Mouse (Mus musculus): ENCODE data around the gene Fabp2. TPM values are rescaled to one million over a fixed set of nuclear protein-coding genes. Genes with fewer than 3 reads are reported as not detected.

The Fabp2 gene
- polyA plus RNA-seq, 1 experiment = not detected

DNA sequence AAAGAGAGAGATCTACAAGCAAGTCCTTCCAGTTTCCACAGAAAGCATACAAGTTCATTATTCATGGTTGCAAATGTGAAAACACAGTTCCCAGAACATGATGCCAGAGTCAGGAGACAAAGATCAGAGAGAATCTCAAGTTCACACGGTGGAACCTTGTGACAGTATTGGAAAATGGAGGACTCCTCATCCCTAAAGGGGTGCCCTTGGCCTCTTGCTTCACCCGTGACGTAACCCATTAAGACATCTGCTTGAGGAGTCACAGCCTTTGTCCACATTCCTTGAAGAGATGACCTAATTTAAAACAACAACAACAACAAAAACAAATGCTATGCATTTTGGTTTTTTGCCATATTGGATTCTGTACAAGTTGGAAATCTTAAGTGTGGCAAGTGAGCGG is 29.8 kb upstream of the Fabp2 start:
- no peak for TF ChIP-seq CTCF (IDR thresholded peaks at IDR 0.05; ENCODE audit: low read depth, low read length)
- no peak for TF ChIP-seq POLR2A (IDR thresholded peaks at IDR 0.05; ENCODE audit: insufficient read depth, low read length)
- TF ChIP-seq EP300 (IDR thresholded peaks at IDR 0.05; ENCODE audit: insufficient read depth, low read depth, low read length) = no peak
- H3K9ac ChIP-seq (ENCODE audit: low read depth, poor library complexity, severe bottlenecking) = no peak overlapping the region
- H3K36me3 ChIP-seq (ENCODE audit: control insufficient read depth, insufficient read depth, low read length, poor library complexity, severe bottlenecking) = no peaks in the 10 kb centered on the region
- no peak overlapping the region for H3K27ac ChIP-seq (ENCODE audit: insufficient read depth, low read length)
- H3K4me1 ChIP-seq (ENCODE audit: control insufficient read depth, insufficient read depth, low read length) = no peaks in the 10 kb centered on the region
- no peak overlapping the region for H3K4me3 ChIP-seq (ENCODE audit: low read depth, low read length)
- no peaks in the 10 kb centered on the region for H3K9me3 ChIP-seq (replicated peaks; ENCODE audit: control insufficient read depth, insufficient read depth, low read length, poor library complexity, severe bottlenecking)
- H3K27me3 ChIP-seq (ENCODE audit: control insufficient read depth, insufficient read depth, low read length, poor library complexity, severe bottlenecking) = no peaks in the 10 kb centered on the region; the same call in 1 of the 2 replicates

DNA sequence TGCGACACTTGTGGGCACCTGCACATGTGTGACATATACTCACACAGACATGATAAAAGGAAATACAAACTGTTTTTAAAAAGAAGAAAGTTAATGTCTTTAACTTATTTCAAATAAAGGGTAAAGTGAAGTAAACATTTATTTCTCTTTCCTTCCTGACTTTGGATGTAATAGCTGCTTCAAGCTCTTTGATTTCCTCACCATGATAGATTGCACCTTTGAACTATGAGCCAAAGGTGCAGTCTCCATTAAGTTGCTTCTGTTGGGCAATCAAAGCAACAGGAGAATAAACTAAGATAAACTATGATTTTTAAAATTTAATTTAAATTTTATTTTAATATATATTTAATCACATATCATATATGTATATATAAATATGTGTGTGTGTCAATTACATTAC is 26.6 kb upstream of the Fabp2 start:
- no peaks in the 10 kb centered on the region for H3K4me1 ChIP-seq (ENCODE audit: control insufficient read depth, insufficient read depth, low read length)
- TF ChIP-seq CTCF (IDR thresholded peaks at IDR 0.05; ENCODE audit: low read depth, low read length) (no peak), EP300 (IDR thresholded peaks at IDR 0.05; ENCODE audit: insufficient read depth, low read depth, low read length) (no peak), POLR2A (IDR thresholded peaks at IDR 0.05; ENCODE audit: insufficient read depth, low read length) (no peak)
- no peaks in the 10 kb centered on the region for H3K36me3 ChIP-seq (ENCODE audit: control insufficient read depth, insufficient read depth, low read length, poor library complexity, severe bottlenecking)
- H3K27ac ChIP-seq (ENCODE audit: insufficient read depth, low read length) = no peak overlapping the region
- H3K9ac ChIP-seq (ENCODE audit: low read depth, poor library complexity, severe bottlenecking) = no peak overlapping the region
- no peaks in the 10 kb centered on the region for H3K9me3 ChIP-seq (replicated peaks; ENCODE audit: control insufficient read depth, insufficient read depth, low read length, poor library complexity, severe bottlenecking)
- no peak overlapping the region for H3K4me3 ChIP-seq (ENCODE audit: low read depth, low read length)
- no peaks in the 10 kb centered on the region for H3K27me3 ChIP-seq (ENCODE audit: control insufficient read depth, insufficient read depth, low read length, poor library complexity, severe bottlenecking)

DNA sequence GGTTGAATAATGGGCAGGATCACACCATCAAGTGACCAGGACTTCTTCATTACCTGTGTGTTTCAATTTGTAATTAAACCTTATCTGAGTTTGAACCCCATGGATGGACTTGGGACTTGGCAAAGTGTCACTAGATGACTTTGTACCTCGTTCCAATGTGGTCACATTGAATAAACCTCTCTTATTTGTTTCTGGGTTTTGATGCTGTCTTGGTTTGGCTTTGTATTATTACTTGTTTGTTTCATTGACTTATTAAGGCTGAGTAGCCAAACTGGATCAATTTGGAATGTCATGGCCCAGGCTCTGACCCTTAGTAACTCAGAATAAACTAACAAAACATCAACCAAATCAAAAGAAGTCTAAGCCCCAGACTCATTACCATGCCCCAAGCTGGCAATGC is 23.3 kb upstream of the Fabp2 start:
- H3K27ac ChIP-seq (ENCODE audit: insufficient read depth, low read length) = no peak overlapping the region
- TF ChIP-seq EP300 (IDR thresholded peaks at IDR 0.05; ENCODE audit: insufficient read depth, low read depth, low read length) (no peak), CTCF (IDR thresholded peaks at IDR 0.05; ENCODE audit: low read depth, low read length) (no peak), POLR2A (IDR thresholded peaks at IDR 0.05; ENCODE audit: insufficient read depth, low read length) (no peak)

DNA sequence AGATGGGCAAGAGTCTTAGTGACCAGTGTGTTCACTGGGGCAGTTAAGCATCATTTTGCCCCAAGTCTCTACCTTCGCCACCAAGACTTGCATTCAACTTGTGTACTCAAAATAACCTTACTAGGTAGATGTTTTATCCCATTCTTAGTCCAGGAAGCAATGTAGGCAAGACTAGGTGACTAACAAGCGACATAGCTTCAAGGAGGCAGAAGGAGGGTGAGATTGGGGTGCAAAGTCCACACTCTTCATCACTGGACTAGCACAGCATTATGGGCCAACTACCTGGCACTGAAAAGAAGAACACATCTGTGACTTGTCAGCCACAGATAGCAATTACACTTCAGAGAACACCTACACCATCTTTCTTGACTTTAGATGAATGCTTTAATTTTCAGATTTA is 18.0 kb upstream of the Fabp2 start:
- Histone ChIP-seq H3K27me3 (ENCODE audit: control insufficient read depth, insufficient read depth, low read length, poor library complexity, severe bottlenecking) (no peaks in the 10 kb centered on the region), H3K27ac (ENCODE audit: insufficient read depth, low read length) (no peak overlapping the region), H3K4me1 (ENCODE audit: control insufficient read depth, insufficient read depth, low read length) (no peaks in the 10 kb centered on the region), H3K9me3 (replicated peaks; ENCODE audit: control insufficient read depth, insufficient read depth, low read length, poor library complexity, severe bottlenecking) (no peaks in the 10 kb centered on the region), H3K9ac (ENCODE audit: low read depth, poor library complexity, severe bottlenecking) (no peak overlapping the region), H3K4me3 (ENCODE audit: low read depth, low read length) (no peak overlapping the region), H3K36me3 (ENCODE audit: control insufficient read depth, insufficient read depth, low read length, poor library complexity, severe bottlenecking) (no peaks in the 10 kb centered on the region)
- no peak for TF ChIP-seq EP300 (IDR thresholded peaks at IDR 0.05; ENCODE audit: insufficient read depth, low read depth, low read length)
- no peak for TF ChIP-seq POLR2A (IDR thresholded peaks at IDR 0.05; ENCODE audit: insufficient read depth, low read length)
- TF ChIP-seq CTCF (IDR thresholded peaks at IDR 0.05; ENCODE audit: low read depth, low read length) = no peak

More for the DNA sequence above, 23.3 kb upstream of the Fabp2 start:
- no peaks in the 10 kb centered on the region for H3K4me1 ChIP-seq (ENCODE audit: control insufficient read depth, insufficient read depth, low read length)
- H3K9ac ChIP-seq (ENCODE audit: low read depth, poor library complexity, severe bottlenecking) = no peak overlapping the region
- H3K4me3 ChIP-seq (ENCODE audit: low read depth, low read length) = no peak overlapping the region
- H3K9me3 ChIP-seq (replicated peaks; ENCODE audit: control insufficient read depth, insufficient read depth, low read length, poor library complexity, severe bottlenecking) = no peaks in the 10 kb centered on the region
- no peaks in the 10 kb centered on the region for H3K27me3 ChIP-seq (ENCODE audit: control insufficient read depth, insufficient read depth, low read length, poor library complexity, severe bottlenecking)
- no peaks in the 10 kb centered on the region for H3K36me3 ChIP-seq (ENCODE audit: control insufficient read depth, insufficient read depth, low read length, poor library complexity, severe bottlenecking)

DNA sequence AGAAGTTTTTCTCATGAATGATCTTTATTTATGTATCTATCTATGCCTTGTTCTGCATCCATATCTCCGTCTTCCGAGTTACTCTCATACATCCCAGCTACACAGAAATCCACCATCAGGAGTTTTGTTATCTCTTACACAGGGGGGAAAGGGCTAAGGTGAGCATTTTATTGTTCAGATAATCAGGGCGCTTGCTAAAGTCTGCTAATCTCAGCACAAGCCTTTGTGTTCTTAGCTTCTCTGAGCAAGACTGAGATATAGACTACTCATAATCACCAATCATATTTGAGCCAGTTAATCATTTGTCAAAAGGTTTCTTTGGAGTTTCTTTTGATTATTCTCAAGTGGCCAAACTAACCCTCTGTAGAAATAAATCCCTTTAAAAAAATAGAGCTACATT is 17.3 kb upstream of the Fabp2 start:
- no peaks in the 10 kb centered on the region for H3K27me3 ChIP-seq (ENCODE audit: control insufficient read depth, insufficient read depth, low read length, poor library complexity, severe bottlenecking)
- no peak overlapping the region for H3K9ac ChIP-seq (ENCODE audit: low read depth, poor library complexity, severe bottlenecking)
- H3K9me3 ChIP-seq (replicated peaks; ENCODE audit: control insufficient read depth, insufficient read depth, low read length, poor library complexity, severe bottlenecking) = no peaks in the 10 kb centered on the region
- TF ChIP-seq CTCF (IDR thresholded peaks at IDR 0.05; ENCODE audit: low read depth, low read length) = no peak
- no peak for TF ChIP-seq POLR2A (IDR thresholded peaks at IDR 0.05; ENCODE audit: insufficient read depth, low read length)
- no peak for TF ChIP-seq EP300 (IDR thresholded peaks at IDR 0.05; ENCODE audit: insufficient read depth, low read depth, low read length)
- H3K27ac ChIP-seq (ENCODE audit: insufficient read depth, low read length) = no peak overlapping the region
- H3K4me3 ChIP-seq (ENCODE audit: low read depth, low read length) = no peak overlapping the region
- H3K36me3 ChIP-seq (ENCODE audit: control insufficient read depth, insufficient read depth, low read length, poor library complexity, severe bottlenecking) = no peaks in the 10 kb centered on the region
- H3K4me1 ChIP-seq (ENCODE audit: control insufficient read depth, insufficient read depth, low read length) = no peaks in the 10 kb centered on the region

DNA sequence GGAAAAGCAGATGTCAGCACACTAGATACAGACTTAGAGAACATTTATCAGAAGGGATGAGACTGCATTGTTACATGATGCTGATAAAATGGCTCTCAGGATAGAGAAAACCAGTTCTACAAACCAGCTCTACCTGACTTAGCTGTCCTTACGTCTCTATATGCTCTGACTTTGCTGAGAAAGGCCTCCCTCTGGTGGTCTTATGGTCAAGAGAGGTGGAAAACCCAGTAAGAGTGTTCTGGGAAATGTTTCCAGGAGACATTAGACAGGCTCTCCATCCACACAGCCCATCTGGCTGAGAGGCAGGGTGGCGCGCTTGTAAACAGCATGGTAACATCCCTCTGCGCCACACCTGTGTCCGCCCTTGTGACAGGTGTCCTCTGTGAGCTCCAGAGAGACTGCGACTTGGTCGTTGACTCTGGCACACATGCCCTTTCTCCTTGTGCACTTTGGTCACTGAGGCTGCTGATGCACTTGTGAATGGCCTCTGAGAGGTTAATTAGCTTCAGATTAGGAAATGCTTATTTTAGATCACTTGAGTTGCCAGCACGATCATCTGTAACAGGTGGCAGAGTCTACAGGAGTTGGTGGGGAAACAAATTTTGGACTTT is 16.1 kb upstream of the Fabp2 start:
- H3K4me1 ChIP-seq (ENCODE audit: control insufficient read depth, insufficient read depth, low read length) = no peaks in the 10 kb centered on the region
- no peaks in the 10 kb centered on the region for H3K27me3 ChIP-seq (ENCODE audit: control insufficient read depth, insufficient read depth, low read length, poor library complexity, severe bottlenecking)
- H3K9me3 ChIP-seq (replicated peaks; ENCODE audit: control insufficient read depth, insufficient read depth, low read length, poor library complexity, severe bottlenecking) = no peaks in the 10 kb centered on the region
- no peaks in the 10 kb centered on the region for H3K36me3 ChIP-seq (ENCODE audit: control insufficient read depth, insufficient read depth, low read length, poor library complexity, severe bottlenecking)
- TF ChIP-seq EP300 (IDR thresholded peaks at IDR 0.05; ENCODE audit: insufficient read depth, low read depth, low read length) (no peak), POLR2A (IDR thresholded peaks at IDR 0.05; ENCODE audit: insufficient read depth, low read length) (no peak), CTCF (IDR thresholded peaks at IDR 0.05; ENCODE audit: low read depth, low read length) (no peak)
- H3K9ac ChIP-seq (ENCODE audit: low read depth, poor library complexity, severe bottlenecking) = no peak overlapping the region
- peak overlapping the region; percentile 26 for H3K4me3 ChIP-seq (ENCODE audit: low read depth, low read length)
- no peak overlapping the region for H3K27ac ChIP-seq (ENCODE audit: insufficient read depth, low read length)
